Mouse (Mus musculus) cerebellum, adult 8-10 months (tissue): ENCODE results near the gene Leng9.

Experiments used
- DNase-seq: peaks from one replicate; pipeline ENCODE4 v3.0.0; 2022

The Leng9 gene

DNA sequence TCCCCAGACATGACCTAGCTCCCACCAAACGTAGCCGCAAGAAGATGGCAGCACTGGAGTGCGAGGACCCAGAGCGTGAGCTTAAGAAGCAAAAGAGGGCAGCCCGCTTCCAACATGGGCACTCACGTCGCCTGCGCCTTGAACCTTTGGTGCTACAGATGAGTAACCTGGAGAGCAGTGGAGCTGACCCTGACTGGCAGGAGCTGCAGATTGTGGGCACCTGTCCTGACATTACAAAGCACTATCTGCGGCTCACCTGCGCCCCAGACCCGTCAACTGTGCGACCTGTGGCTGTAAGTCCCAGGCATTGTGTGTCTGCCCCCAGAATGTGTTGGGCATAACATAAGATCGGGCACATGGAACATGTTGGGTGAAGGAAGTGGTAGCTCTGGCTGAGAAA lies 6.1 kb downstream of the Leng9 start:
- DNase-seq = peak; percentile 14

DNA sequence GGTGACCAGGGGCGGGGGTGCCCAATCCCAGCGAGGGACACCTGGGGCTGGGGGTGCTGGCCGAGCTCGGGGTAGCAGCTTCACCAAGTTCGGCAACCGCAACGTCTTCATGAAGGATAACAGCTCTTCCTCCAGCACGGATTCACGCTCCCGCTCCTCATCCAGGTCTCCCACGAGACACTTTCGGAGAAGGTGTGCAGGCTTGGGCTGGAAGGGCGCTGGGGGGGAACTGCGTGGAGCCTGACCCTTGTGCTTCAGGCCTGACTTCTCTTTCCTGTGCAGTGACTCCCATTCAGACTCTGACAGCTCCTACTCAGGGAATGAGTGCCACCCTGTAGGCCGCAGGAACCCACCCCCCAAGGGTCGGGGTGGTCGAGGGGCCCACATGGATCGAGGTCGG lies 6.7 kb downstream of the Leng9 start:
- no peak for DNase-seq

DNA sequence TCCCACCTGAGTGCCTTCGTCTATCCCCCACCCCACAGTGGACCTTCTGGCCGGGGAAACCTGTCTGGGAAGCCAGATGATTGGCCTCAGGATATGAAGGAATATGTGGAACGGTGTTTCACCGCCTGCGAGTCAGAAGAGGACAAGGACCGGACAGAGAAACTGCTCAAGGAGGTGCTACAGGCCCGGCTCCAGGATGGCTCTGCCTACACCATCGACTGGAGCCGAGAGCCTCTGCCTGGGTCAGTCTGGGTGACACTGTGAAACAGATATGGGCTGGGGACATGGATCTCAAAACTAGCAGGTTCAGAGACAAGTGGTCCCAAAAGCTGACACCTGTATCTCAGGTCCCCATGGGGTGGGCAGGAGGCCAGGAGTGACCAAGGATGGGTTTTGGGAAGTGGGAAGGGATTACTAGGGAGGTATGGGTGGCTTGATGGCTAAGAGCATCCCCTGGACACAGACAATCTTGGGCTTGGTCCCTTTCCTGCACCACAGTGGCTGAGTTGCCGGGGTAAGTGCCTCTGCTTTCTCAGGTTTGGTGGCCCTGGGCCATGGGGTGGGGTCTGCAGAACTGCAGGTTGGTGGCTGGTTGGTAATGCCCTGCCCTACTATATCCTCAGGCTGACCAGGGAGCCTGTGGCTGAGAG lies 7.3 kb downstream of the Leng9 start:
- DNase-seq = peak; percentile 31

DNA sequence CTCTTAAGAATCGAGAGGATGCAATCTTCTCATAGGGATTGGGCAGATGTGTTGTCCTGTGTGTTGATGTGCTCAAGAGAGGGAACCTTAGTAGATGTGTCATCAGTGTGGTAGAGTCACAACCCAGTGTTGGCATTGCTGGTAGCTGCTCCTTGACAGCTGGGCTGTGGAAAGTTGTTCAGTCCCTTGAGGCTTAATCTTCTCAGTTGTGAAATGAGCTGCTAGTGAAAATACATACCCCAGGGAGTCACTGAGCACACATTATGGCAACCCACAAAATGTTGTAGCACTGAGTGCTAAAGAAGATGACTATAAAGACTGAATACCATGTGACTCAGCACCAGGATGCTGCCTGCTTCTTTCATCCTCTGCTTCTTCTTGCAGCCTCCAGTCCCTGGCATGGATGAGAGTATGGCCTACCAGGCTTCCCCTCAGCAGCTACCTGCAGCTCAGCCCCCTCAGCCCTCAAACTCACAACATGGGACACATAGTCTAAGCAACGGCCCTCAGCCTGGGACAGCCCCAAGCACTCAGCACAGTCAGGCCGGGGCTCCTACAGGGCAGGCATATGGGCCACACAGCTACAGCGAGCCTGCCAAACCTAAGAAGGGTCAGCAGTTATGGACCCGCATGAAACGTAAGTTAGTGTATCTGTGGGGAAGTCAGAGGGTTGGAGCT lies 8.4 kb downstream of the Leng9 start:
- DNase-seq = peak; percentile 11

DNA sequence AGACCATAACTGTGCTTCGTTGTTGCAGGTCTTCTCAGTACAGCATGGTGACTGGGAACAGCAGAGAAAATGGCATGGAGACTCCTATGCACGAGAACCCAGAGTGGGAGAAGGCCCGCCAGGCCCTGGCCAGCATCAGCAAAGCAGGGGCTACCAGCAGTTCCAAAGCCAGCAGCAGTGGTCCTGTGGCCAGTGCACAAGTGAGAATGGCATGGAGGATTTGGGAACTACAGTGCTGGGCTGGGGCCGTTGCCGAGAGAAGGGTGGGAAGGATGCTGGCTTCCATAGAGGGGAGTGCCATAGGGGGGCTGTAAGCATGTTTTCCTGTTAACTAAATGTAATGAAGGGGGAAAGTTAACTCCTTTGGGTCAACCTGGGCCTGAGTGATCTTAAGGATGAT lies 10.8 kb downstream of the Leng9 start:
- peak; percentile 14 for DNase-seq

DNA sequence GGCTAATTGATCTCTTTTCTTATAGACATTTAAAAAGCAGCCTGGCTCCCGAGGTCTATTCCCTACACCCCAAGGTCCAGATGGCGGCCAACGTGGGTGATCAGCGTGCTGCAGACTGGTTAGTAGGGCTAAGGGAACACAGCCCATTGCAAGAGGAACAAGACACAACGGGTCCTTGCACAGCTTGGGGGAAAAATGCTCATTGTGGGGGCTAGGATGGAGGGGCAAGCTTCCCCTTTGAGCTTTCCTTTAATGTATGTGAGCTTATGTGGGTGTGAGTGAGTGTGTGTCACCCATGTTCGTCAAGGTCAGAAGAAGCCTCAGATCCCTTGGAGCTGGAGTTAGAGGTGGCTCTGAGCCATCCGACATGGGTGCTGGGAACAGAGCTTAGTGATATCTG lies 11.5 kb downstream of the Leng9 start:
- DNase-seq = peak; percentile 23

DNA sequence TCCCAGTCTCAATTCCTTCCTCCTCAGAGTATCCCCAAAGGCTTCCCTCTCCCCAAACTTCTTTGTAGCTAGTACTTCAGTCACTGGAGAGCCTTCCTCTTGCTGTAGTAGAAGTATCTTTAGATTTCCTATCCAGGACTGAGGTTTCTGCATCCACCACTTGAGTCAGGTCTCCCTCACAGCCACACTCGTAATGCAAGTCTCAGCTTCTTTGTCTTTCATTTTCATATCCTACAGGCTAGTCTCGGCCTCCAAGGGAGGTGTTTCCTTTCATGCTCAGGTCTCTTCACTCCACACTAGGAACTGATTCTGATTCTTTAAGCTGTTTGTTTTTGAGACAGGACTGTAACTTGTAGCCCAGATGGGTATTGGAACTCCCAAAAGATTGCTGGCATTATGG lies 12.0 kb downstream of the Leng9 start:
- DNase-seq = no peak

DNA sequence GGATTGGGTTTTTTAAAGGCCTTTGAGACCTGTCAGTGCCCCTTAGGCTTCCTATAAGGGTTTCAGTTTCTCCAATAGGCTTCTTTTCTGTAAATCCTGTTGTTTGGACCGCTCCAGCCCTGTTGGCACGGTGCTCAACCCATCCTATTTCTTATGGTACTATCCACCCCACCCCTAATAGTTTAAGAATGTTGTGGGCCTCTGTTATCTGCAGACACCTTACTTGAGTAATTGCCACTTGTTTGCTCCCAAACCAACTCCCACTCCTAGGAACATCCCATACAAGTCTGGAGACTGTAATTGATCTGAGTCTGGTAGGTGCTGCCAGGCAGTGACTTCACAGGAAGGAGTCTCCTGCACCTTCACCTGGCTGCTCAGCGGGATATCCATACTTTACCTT lies 12.4 kb downstream of the Leng9 start:
- no peak for DNase-seq

DNA sequence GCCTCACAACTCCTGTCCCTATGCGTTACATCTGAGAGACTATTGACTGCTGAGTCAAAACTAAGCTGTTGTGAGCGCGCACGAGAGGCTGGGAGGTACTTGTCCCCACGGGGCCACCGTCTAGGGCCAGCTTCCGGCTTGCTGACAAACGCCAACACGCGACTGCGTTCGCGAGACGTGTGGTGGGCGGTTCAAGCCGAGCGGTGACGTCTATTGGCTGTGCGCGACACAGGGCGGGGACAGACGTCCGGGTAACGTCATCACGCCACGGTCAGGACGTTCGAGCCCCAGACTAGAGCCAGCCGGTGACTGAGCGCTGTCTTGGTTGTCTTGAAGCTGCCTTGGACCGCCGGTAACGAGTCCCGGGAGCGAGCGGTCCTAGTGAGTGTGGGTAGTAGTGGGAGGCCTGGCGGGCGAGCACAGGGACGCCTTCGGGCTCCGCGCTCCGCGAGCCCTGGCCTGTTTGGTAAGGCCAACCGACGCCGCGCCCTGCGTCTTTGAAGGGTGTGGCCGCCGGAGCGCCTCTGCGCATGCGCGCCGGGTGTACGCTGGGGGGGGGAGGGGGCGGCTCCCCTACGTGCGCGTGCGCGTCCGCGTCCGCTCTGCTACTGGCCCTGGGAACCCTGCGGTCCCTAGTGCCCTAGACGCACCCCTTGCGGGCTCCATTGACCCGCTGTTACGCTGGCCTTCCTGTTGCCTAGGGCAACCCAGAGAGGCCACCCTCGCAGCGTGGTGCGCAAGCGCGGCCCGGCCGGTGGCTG lies 13.2 kb downstream of the Leng9 start, which contains the start of gene Leng8:
Gene Leng8 (plus strand): TSS at position 269 of the 761 bp plus-strand sequence.
- peak; percentile 99 for DNase-seq

DNA sequence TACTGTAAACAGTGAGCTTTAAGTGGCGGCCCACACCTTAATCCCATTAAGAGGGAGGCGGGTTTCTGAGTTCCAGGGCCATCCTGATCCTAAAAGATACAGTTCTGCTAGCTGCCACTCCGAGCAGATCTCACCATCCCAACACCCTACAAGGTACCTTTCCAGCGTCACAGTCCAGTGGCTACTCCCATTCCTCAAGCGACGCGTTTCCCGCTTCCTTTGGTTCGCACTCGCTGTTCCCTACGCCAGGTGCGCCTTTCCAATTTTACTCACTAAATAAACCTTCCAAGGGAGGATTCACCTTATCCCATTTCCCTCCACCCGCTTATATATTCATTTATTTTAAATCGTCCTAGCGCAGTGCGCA lies 13.8 kb downstream of the Leng9 start:
- DNase-seq = no peak

DNA sequence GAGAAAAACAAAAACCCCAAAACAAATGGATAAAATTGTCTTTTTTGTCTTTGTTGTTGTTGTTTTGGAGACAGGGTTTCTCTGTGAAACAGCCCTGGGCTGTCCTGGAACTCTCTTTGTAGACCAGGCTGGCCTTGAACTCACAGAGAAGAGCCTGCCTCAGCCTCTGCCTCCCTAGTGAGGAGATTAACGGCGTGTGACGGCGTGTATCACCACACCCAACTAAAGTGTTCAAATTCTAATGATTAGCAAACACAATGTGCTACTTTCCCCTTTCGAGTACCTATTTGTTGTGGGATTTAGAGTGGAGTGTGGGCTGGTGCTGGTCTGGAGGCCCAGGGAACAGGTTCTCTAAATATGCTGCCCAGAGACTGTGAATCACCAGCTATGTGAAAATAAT lies 15.3 kb downstream of the Leng9 start:
- no peak for DNase-seq

DNA sequence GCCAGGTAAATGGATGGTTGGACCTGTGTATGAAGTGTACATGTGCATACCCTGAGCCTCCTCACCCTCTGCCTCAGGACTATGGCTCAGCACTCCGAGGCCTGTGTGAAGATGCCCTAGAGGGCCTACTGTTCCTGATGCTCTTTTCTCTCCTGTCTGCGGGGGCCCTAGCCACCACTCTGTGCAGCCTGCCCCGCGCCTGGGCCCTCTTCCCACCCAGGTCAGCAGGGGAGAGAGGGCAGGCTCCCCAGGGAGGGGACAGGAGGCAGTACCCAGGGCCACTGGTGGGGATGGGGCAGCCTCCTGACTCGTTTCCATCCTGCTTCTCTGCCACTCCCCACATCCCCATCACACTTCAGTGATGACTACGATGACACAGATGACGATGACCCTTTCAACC lies 17.2 kb downstream of the Leng9 start:
- peak; percentile 16 for DNase-seq

DNA sequence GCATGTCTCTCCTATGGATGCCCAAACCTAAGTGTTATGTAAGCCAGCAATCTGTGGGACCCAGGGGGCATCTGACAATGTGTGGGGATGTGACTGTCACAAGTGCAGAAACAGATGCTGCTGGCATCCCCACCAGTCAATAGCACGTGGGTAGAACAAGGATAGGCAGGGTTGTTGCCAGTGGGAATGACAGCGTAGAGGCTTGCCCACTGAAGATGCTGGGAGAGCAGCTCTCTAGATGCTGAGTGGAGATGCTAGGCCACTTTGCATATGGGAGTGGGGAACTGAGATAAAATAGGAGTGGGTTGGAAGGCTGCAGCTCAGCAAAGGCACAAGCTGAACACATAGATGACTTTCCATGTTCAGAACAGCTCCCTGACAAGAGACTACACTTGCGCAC lies 17.6 kb downstream of the Leng9 start:
- no peak for DNase-seq

DNA sequence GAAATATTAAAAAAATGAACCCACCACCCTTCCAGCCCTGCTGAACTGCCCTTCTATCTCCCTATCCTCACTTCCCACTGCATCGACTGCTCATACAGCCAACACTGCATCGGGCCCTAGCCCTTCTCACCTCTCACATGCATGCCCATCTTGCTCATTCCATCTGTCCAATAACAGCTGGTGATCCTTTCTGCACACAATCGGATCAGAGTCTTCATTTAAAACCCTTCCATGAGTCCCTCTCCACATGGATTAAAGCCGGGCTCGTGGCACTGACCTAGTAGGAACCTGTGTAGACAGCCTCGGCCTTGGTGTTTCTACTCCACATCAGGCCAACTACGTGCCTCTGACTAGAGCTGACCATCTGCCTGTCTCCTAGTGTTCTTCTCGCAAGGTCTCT lies 18.2 kb downstream of the Leng9 start:
- DNase-seq = peak; percentile 20

DNA sequence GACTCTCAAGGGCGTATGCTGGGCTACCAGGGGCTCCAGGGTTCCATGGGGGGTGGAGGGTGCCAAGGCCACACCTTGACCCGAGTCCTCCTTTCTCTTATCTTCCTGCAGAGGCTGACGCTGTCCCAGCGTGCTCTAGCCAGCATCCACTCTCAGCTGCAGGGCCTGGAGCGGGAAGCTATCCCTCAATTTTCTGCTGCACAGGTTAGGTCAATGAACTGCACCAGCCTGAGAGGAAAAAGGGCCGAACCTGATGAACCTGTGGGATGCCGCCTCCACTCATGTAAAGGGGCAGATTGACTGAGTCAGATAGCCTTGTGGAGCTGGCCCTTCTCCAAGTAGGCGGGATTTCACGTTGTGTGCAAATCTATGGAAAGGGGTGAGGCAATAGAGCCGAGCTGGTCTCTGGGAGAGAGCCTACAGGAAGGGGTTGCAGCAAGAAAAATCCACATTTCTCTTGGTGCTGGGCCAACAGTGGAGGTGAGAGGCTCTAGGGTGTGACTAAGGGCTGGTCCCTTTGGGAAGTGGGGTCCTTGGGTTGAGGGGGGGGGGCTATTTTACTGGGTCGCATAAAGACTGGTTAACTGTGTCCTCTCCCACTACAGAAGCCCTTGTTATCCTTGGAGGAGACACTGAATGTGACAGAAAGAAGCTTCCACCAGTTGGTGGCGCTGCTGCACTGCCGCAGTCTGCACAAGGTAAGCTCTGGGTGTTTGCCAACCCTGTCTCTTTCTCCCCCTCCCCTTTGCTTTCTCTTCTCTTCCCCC lies 19.3 kb downstream of the Leng9 start:
- DNase-seq = peak; percentile 83

DNA sequence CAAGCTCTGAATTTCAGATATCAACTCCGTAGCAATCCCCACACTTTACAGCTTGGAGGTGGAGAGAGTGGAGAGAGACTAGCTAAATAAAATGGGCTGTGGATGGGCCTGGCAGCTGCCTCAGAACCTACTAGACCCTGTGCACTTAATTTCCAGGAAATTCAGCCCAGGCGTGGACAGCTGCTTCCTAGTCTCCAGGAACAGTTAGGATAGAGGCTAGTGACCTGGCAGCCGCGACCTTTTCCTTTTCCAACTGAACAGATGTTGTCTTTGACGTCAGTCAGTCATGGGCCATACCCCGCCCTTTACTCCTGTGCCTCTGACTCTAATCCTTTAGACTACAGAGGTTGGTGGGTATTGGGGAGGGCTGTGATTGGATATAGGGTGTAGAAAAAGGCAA lies 21.3 kb downstream of the Leng9 start:
- DNase-seq = no peak

DNA sequence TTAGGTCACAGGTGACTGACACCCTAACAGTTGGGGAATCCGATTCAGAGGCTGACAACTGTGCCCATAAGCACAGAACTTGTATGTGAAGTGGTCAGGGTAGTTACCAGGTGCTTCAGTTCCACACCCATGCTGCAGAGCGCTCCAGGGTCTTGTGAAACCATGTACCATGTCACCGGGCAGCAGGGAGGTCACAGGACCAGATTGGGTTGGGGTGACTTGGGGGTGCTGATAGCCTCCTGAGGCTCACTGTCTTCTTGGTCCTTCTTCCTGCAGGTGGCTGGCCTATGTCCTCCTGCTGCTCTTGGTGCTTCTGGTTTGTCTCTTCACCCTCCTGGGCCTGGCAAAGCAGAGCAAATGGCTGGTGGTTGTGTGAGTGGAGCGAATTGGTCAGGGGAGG lies 22.3 kb downstream of the Leng9 start:
- no peak for DNase-seq

DNA sequence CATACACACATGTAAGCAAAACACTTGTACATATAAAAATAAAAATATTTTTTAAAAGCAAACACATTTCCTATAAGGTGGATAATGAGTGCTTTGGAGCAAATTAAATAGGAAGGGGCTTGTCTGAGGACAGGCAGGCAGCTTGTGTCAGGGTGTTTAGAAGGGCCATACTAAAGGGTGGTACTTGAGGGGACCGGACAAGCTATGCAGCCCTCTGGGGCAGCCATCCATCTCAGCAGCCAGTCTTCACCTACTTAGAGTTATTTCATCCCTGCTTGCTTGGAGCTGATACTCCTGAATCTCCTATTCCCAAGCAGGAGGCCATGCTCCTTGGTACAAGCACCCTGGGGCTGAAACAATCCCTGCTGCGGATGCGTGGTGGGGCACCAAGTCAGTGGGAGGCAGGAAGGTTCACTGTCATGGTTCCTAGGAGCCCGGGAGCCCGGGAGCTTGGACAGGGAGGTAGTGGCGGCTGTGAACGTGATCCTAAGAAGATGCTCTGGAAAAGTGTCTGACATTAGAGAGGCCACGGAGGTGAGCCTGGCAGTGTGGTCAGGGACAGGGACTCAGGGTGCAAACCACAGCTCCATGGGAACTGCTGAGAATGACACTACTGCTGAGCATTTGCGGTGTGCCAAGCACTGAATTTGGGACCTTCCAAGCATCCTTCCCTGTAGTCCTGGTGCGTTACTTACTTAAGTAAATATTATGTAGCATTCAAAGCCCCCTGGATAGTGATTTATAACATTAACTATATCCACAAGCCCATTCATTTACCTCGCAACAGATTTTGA lies 23.0 kb downstream of the Leng9 start:
- DNase-seq = peak; percentile 13

DNA sequence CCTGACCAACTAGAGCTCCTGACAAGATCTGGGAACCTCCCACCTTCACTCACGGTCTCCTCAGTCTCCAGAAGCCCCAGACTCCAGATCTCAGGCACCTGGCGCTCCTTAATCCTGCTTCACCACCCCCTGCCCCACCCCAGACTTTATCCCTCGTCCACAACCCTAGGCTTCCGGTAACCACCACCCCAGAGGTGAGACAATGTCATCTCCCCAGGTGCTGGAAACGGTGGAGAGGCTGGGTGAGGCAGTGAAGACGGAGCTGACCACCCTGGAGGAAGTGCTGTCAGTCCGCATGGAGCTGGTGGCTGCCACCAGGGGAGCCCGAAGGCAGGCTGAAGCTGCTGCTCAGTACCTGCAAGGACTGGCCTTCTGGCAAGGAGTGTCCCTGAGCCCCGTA lies 24.9 kb downstream of the Leng9 start:
- DNase-seq = peak; percentile 16

DNA sequence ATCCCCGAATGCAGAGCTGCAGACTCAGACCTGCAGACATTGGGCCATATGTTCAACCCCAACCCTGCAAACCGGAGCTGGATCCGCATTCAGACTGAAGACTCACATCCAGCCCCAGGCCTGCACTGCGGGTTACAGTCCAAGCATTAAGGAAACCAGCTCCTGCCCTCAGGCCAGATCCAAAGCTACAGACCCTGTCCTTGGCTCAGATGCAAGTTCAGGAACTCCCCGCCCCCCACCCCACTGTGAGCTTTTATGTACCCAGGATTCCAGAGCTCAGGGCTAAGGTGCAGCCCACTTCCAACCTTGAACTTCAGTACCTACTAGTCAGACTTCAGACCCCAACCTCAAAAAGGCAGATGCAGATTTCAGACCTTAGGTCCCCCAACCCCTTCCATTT lies 25.3 kb downstream of the Leng9 start:
- no peak for DNase-seq

DNA sequence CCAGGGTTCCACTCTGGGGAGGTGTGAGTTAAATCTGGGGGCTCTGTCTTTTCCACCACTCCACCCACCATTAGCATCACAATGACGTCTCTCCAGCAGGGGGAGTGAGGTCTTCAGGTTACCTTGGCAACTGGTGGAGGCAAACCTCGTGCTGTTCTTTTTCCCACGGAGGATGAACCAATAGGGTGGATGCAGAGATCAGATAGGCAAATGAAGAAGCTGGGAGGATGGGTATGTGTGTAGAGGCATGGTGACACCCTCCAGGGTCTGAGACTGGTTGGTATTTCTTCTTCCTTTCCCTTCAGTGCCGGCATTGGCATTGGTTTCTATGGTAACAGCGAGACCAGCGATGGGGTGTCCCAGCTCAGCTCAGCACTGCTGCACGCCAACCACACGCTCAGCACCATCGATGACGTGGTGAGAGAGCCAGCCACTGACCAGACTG lies 25.8 kb downstream of the Leng9 start:
- peak; percentile 61 for DNase-seq

DNA sequence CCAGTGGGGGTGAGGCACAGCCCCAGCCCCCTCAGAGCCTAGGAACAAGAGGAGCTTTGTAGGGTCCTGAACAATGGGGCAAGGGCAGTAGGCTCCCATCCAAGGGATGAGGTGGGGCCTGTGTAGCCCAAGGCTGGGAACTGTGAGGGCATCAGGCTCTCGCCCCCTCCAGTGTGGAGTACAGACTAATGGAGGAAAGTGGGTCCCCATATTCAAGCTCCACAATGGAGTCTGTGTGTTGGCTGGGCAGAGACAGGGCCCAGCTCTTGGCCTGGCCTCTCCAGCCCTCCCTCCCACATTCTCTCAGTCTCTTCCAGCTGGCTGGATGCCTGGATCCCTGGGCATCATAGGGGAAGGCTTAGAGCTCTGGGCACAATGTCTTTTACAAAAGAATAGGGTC lies 26.4 kb downstream of the Leng9 start:
- DNase-seq = peak; percentile 78

DNA sequence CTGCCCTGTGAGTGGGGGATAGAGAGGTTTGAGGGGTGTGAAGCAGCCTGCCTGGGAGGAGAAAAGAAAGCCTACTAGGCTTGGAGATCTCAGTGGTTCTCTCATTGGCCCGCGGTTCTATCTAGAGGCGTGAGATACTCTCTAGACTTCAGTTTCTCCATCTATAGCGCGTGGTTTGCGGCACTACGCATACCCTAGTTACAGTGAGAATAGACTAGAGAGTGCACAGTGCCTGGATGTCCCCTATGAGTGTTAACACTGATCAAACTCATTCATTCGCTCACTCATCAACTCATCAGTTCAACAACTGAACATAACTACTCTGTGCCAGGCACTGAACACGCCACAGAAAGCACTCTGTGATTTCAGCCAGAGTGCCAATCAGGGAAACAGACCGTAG lies 27.4 kb downstream of the Leng9 start:
- DNase-seq = peak; percentile 18
